Mouse (Mus musculus): ENCODE results near the gene Lhx2.

Lhx2 gene

DNA sequence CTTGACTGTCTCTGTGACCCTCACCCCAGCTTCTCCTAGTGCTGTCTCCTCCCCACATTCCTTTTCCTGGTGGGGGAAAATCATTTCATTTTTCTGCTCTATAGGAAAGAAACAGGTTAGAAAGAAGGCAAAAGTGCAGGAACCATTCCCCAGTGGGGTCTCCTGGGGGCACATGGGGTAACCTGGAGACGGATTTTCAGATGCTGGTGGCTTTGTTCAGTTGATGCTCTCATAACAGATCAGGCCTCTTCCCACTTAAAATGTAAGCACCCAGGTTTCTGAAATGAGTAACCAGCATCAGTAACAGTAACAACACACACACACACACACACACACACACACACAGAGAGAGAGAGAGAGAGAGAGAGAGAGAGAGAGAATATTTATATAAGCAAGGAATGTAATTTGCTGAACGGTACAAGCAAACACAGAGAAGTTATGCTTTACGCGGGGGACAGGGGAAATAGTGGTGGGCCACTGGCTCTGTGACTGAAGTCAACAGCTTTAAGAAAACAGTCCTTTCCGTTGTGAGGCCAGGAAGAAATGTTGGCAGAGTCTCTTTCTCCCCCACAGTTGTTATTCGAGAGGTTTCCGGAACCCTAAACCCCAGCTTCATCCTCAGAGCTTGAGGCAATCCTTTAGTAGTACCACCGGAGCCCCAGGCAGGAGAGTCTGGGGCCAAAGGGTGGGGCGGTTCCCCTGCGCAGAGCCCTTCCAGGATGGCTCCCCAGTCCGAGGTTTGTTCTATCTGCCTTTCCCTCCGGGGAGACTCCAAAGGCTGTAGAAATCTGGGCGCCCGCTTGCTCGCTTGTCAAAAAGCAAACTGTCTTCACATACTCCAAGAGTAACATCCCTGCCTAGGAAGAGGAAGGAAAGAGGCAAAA is 8.0 kb downstream of the Lhx2 start:
- in situ Hi-C loops (cut with MboI): no loop called here

DNA sequence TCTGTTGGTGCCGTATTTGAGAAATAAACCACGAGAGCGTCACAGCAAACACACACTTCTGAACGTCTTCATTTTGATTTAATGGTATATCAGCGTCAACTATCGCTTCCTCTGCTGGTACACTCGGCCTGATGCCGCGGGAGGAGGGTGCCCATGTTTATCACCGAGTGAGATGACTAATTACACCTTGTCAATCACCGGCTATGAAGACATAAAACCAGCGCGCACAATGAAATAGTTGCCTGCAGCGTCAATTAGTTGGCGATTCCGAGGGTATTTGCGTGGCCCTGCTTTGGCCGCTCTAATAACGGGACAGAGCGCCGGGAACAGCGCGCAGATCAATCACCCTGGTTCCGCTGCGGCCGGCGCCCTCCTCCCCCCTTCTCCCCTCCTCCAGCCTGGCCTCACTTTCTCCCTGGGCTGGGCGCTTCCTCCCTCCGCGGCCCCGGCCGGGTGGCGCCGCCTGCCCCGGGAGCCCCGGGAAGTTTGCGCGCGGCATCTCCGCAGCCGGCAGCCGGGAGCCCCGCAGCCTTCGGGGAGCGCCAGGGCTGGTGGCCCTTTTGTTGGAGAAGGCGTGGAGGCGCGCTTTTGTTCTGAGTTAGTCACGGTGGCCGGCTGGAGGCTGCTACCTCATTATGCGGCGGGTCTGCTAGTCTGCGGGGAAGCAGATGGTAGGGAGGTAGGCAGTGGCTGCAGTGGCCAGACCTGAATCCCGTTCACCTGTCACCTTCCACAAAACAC is 8.9 kb downstream of the Lhx2 start:
- in situ Hi-C loops (cut with MboI): no loop called here

DNA sequence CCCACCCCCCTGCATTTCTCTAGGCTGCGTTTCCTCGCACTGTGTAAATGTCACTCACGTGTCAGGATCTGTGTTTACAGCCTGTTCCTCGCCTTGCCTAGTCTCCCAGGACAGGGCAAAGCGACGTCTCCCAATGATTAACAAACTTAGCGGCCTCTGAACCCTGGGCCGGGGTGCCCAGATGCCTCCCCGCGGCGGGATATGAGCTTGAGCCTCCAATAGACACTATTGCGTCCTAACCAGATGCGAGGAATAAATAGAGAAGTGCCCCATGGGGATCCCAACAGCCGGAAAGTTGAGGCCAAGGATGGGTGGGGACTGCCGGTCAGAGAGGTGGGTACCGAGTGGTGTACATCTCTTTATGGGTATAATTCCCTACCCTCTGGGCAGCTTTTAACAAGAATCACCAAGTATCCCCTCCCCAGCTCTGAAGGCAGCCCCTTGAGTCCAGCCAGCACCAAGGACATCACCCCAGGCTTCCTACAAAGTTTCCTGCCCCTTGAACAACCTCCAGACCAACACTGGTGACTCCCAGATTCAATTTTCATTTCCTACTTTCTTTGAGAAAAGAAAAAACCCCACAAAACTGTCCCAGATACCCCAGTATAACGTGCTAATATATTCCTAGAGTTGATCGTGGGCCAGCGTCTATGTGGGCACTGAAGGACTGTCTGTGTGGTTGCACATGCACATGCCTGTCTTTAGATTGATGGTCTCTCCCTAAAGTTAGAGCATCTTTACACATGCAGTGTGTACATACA is 9.8 kb downstream of the Lhx2 start:
- in situ Hi-C loops (cut with MboI): no loop called here

DNA sequence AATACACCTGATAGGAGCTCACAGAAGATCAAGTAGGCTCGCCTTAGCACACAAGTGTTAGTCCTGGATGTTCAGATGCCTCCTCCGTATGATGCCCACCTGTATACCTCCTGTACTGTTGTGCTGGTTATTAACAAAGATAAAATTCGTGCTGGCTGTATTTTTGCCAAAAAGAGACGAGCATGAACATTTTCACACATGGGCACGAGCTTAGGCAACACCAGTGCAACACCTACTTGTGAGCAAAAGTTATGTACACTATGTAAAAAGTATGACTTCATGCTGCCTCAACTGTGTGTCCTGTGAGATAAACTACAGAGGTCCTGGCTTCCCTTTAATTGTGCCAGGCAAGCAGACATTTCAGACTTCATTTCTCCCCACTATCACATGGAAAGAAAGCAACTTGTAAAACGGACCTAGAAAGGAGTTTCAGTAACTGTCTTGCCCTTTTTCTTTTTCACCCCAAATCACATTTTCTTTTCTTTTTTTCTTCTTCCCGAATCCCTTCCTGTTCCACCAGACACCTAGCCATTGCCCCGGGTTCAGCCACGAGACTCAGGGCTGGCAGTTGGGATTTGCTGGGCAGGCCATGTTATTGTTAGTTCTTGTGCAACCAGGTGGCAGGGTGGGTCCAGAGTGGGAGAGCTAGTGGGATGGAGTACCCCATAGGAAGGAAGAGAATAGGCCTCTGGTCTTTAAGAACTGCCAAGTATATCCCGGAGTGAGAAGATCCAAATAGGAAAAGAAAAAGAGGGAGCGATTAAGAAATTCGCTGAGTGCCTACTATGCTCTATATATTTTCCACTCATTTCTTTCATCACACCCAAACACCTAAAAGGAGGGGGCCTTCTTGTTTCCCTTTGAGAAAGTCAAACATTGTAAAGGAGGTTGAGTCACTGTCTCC is 10.6 kb downstream of the Lhx2 start:
- in situ Hi-C loops (cut with MboI): no loop called here

DNA sequence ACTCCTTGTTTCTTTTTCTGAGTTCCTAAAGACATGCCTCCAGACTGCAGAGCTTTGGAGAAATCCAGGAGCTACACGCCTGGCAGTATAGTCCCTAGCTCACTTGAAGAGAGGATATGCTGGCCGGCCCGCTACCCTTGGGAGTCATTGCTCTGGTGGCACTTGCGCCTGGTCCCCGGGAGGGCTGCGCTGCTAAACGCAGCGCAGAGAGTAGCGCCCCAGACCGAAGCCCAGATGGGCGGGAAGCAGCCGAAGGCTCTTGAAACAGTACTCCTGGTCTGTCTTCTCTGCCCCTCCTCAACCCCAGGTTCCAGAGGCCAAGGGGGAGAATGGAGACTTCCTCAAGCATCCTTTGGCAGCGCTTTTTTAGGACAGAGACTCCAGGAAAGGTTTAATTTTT is 11.3 kb downstream of the Lhx2 start:
- in situ Hi-C loops (cut with MboI): no loop called here

DNA sequence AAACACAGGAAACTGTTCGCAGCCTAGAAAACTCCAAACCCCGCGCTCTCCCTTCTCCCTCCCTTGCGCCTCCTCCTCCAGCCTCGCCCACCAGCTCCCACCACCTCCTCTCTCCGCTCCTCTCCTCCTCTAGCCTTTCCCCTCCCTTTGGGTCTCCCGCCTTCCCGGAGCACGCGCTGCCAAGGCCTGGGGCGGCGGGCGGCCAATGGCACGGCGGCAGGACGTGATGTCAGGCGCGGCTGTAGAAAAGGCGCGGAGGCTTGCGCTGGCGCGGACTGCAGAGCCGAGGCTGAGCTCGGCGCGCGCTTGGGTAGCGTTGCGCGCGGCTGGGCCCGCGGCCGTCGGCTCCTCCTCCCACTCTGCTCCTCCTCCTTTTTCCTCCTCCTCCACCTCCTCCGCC is 11.7 kb downstream of the Lhx2 start:
- in situ Hi-C loops (cut with MboI): no loop called here

DNA sequence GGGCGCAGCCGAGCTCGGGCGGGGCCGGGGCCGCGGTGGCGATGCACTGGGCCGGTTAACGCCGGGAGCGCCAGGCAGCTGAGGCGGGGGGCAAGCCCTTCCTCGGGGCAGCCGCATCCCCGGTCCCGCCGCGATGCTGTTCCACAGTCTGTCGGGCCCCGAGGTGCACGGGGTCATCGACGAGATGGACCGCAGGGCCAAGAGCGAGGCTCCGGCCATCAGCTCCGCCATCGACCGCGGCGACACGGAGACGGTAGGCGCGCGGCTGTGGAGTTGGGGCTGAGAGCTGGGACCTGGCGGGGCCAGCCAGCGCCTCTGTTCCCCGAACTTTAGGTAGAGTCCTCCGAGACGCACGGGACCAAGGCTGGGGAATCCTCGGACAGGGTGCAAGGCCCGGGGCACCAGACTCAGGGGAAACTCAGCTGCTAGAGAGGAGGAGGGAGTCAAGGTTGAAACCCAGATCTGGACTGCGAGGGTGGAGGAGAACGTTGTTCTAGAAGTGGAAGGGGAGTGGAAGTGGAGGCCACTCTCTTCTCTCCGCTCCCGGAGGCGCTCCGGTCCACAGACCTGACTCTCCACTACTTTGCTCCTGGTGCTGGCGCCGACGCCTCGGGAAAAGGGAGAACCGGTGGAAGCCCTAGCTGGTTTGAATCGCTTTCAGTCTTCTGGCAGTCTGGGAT is 12.7 kb downstream of the Lhx2 start:
- in situ Hi-C loops (cut with MboI): no loop called here

DNA sequence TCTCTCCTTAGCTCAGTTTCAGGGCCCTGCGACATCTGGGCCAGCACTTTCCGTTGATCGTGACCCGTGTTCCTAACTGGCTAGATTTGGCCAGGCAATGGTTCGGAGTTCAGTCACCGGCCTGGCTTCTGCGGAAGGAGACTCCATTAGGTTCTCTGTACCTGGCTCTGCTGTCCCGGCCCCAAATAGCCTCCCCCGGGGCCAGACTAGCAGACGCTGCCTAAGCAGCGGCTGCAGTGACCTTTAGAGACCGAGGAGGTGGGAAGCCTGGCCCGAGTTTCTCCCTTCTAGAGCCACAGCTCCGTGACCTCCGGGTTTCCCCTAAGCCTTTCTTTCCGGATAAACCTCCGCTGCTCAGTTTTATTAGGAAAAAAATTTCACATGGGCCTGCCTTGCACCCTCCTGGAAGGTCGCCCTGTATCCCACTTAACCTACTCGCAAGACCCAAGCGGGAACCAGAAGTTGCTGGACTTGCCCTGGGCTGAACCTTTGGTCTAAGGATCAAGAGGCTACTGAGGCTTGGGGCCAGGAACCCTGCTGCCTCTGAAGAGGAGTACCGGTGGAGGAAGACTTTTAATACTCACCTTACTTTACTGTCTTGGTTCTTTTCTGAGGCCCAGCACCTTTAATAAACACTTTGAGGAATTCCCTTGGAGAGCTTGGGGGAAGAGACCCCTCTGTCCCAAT is 13.4 kb downstream of the Lhx2 start:
- in situ Hi-C loops (cut with MboI): no loop called here

DNA sequence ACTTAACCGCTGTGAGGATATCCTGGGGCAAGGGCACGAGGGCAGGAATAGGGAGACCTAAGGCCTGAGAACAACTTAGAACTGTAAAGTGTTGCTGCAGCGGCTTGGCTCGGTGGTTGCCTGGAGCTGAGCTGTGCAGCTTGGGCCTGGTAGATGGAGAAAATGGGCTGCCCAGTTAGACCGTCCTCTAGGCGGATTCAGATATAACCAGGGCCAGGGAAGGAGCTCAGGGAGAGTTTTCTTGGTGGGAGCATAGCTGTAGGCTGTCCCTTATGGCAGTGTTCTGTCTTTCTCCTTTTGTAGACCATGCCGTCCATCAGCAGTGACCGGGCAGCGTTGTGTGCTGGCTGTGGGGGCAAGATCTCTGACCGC is 13.9 kb downstream of the Lhx2 start:
- in situ Hi-C loops (cut with MboI): no loop called here

DNA sequence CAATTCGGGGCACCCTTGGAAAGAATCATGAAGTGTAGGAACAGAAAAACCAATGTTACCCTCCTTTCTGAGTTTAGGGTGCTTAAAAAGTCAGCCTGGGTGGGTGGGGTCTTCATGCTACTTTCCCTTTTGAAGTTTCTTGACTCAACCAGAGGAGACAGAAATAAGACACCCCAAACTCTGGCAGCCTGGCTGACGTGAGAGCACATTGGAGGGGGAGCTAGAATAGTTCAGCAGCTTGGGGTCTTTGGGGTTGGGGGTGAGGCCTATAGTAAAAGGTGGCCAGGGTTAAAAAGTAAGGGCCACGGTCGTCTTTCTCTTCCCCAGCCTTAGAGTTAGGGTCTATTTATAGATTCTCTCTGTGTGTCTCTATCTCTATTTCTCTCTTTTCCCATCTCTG is 14.6 kb downstream of the Lhx2 start:
- in situ Hi-C loops (cut with MboI): no loop called here

DNA sequence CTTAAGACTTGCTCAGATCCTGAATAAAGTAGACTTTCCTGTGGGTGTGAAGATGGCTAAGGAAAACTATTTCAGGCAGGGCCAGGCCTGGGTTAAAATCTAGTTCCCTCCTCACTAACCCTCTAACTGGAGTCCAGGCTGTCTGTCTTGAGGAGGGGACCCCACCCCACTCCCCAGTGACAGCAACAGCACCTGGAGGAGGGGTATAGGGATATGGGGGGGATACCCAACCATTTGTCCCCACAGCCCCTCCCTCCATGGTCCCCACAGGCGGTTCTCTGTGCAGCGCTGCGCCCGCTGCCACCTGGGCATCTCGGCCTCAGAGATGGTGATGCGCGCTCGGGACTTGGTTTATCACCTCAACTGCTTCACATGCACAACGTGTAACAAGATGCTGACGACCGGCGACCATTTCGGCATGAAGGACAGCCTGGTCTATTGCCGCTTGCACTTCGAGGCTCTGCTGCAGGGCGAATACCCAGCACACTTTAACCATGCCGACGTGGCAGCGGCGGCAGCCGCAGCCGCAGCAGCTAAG is 15.2 kb downstream of the Lhx2 start:
- in situ Hi-C loops (cut with MboI): no loop called here

DNA sequence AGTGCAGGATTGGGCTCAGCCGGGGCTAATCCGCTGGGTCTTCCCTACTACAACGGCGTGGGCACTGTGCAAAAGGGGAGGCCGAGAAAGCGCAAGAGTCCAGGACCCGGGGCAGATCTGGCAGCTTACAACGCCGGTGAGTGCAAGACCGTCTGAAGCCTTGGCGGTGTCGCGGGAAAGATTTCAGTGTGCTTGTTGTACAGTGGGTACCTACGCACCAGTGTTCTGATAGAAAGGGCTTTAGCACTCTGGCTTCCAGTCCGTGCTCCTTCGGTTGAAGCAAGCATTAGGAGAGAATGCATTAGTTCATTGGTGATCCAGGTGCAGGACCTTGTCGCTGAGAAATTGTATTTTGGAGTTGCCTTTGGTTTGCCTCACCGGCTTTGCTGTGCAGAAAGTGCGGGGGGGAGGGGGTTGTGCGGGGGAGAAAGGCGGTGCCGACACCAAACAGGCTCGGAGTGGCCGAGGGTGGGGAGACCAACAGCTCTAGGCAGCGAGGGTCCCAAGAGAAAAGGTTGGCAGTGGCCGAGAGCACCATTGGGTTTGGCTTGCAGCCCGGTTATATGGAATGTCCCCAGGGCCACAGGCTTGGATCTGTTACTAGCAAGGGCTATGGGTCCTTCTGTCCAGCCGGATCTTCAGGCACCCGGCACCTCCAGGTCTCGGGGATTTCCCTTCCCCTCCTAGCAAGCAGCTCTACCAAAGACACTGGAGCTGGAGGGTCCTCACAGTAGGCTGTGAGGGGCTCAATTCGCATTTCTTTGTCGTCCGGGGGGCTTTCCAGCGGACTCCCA is 15.8 kb downstream of the Lhx2 start:
- in situ Hi-C loops (cut with MboI): no loop called here

DNA sequence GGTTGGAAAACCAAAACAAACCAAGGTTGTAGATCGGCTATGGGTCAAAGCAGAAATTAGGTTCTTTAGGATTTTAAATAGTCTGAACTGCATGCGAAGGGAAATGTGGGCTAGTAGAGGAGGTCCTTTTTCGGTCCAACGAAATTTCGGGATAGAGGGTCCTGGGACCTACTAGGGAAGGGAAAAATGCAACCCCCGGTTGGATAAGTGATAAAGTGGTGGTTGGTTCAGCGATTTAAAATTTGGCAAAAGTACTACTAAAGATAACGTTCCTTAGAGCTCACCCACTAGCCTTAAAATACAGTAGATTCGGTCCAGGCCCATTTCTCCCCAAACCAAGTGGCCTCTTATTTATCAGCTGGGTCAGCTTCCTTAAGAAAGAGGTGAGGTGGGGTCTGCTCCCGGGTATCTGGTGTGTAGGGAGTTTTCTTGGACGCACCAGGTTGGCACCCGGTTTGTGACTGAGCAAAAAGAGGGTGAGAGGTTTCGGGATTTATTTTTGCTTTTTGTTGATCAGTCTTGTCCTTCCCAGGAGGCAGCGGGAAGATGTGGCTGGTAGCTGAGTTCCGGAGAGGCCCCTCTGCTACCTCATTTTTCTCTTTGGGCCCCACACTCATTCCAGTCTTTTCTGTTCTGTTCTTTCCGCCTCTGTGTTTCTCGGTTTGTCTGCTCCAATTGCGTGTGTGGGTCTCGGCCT is 16.8 kb downstream of the Lhx2 start:
- in situ Hi-C loops (cut with MboI): no loop called here

DNA sequence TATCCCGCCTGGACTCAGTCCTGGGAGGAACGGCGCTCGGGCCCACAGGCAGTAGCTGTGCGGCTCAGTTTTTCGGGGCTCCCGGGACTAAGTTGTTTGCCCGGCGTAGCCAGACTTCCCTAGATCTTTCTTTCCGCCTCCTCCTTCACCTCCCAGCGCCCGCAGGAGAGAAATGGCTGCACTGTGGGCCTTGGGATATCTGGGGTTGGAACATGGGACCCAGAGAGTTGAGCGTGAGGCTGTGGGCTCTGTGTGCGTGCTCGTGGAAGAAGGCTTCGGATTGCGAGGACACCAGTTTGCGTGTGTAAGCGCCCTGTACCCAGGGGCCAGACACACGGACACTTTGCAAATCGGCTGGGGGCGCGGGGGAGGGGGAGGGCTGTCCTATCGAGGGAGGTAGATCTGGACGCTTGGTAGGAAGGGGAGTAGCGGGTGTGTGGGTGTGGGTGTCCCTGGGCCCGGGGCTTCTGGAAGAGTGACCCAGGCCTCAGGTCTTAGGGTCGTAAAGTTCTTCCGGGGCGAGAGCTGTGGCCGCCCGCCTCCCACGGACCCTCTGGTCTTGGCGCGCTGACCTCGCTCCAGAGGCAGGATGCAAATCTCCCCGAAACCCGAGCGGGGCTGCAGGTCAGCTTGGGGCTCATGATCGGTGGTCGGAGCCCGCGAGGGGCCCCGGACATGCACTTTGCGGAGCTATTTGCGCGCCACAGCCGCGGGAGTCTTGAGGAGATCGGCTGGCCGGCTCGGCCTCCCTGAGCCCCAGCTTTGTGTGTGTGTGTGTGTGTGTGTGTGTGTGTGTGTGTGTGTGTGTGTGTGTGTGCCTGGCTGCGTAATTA is 17.6 kb downstream of the Lhx2 start:
- in situ Hi-C loops (cut with MboI): no loop called here

DNA sequence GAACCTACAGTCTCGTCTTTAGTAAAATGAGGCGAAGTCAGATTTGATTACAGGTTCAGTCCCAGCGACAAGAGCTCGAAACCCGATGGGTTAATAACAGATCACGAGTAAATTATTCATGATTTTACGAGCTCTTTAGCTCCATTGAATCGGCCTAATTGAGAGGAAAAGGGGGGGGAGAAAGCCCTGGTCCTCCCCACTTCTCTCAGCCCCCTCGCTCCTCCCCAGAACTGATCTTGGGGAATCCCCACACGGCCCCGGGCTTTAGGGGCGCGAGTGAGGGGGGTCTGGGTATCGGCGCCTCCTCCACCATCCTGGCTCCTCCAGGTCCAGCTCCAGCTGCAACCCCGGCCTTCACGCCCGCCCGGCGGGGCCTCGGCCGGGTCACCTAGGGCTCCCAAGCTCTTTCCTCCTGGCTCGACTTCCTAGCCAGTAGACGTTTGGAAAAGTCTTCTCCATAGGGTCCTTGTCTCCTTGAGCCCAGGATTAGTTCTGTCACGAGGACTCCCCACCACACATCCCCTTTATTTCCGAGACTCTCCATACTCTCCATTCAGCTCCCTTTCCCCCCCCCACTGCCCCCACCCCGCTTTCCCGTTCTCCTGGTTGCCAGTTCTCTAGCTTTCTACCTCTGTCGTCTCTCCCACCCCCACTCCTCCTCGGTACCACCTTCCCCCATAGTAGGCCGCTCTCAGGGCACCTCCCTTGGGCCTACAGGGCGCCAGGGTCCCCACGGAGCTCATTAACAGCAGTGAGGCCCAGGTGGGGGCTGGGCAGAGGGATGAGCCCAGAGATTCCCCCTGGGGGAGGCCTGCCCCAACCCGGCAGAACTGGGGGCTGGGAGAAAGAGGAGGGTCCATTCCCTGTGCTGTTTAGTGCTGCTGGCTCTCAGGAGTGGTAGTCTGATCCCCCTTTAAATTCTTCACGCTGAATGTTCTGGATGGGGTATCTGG is 18.5 kb downstream of the Lhx2 start:
- in situ Hi-C loops (cut with MboI): no loop called here

DNA sequence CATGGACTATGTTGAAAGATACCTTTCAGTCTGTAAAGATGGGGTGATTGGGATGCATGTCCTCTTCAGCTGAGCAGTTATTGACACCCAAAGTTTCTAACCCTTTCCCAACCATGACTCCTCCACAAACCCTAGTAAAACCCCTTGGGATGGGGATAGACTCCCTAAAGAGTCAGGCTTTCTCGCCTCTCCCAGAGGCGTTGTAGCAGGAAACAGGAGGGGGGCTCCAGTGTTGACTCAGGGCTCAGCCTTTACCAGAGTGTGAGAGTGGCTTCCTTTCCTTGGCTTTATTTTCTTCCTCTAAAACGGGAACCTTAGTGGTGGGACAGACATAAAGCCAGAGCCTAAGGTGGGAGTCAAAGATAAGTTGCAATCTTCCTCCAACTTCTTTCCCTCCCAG is 19.5 kb downstream of the Lhx2 start:
- in situ Hi-C loops (cut with MboI): no loop called here

DNA sequence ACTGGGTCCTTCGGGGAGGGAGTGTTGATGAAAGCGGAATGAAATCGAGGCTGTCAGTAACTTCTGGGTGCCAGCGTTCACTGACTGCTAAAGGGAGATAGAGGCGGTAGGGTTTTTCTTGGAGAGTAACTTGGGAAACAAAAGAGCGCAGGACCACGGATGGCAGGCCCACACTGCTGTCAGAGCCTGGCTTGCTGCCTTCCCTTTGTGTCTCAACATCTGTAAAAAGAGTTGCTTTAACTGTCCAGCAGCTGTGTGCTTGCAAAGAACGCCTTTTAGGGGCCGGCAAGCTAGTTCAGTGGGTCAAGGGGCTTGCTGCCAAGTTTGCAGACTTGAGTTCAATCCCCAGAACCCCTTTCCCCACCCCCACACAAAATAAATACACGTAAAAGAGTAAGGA is 20.1 kb downstream of the Lhx2 start:
- in situ Hi-C loops (cut with MboI): no loop called here

Data from mature B cell (primary cell).